Mouse (Mus musculus): Measurements from ENCODE around the gene Olfr1359.
"Not testable (repeated sequence)": the region's sequence is repeated elsewhere in the genome, so short reads cannot be mapped to it uniquely, and the experiment has no call there.

Gene Olfr1359

DNA sequence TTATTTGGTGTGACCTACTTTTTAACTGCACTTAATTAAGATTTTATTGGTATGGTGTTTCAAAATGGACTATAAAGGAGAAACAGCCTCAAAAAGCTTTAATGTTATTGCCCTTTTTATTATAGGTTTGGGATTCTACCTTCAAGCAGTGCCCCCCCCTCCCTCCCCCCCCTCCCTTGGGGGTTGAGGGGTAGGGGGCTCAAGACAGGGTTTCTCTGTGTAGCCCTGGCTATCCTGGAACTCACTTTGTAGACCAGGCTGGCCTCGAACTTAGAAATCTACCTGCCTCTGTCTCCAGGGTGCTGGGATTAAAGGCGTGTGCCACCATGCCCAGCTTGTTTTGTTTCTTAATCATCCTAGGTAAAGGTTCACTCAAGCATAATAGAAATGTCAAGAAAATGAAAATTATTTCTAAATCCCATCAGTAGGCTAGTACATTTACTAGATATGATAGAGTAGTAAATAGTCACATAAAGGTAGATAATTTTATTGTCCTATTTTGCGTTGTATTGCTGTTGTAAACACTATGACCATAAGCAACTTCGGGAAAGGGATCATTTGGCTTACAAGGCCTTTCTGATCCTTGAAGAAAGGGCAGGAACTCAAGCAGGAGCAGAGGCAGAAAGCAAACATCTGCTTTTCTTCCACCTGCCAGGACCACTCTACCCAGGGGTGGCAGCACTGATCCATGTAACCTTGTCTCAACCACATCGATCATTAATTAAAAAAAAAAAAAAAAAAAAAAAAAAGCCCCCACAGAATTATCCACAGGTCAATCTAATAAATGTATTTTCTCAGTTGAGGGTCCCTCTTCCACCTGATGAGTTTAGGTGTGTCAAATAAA is 25.3 kb downstream of the Olfr1359 start:
- no peak for DNase-seq (ENCODE audit: low read depth in 1 of 2, low spot score in 2 of 2)

GRCm38 (mm10) chr13:21727948-21728572 is 30.1 kb downstream of the Olfr1359 start:
- no peak for DNase-seq (ENCODE audit: low read depth in 1 of 2, low spot score in 2 of 2)

DNA sequence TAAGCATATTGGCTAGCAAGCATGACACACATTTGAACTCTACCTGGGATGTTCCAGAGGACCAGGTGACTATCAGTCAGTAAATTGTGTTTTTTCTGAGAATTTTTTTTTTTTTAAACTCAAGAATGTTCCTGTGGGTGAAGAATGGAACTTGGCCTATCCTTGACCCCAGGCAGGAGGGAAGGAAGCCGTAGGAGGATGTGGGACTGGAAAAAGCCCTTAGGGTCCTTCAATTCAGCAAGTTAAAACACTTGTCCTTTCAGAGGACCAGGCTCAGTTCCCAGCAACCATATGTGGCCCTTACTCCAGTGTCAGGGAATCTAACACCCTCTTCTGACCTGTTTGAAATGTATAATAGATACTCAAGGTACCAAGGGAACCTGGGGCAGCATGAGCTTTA is 31.6 kb downstream of the Olfr1359 start:
- no peak for DNase-seq (ENCODE audit: low read depth in 1 of 2, low spot score in 2 of 2)

- DNase-seq (ENCODE audit: low read depth in 1 of 2, low spot score in 2 of 2): no peak
Measured at GRCm38 (mm10) chr13:21733466-21733865, 35.6 kb downstream of the Olfr1359 start.

DNA sequence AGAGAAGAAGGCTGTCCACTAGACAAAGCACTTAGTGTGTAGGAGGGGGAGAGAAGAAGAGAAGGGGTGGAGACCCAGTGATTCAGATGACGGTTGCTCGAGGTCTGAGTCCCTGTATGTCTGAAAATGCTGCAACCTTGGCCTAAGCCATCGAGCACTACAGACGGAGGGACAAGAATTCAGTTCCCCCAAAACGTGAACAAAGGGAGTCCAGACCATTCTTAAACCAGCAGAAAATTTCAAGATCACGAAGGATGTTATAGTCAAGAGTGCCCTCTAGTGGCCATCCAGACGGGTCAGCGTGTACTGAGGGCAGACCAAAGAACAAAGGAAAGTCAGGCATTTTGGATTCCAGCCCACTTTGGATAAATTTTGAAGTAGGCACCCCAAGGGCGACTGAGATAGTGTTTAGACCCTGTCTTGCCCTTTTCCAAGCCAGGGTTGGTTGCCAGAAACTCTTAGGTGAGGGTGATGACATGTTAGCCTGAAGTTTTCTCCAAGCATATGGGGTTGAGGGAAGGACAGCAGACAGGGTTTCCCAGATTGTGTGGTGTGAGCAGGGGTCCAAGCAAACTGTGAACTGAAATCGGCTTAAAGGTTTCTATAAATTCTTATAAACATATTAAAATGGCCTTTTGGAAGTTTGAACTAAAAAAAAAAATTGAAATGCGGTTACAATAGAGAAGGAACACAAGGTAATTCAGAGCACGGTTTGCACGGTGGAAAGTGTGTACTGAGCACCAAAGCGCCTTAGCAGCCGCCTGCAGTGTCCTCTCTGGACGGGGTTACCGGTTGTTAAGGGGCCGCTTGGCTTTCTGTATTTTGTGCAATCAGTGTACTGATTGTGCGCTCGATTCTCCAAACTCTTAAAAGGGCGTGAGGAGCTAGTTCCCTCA is 36.3 kb downstream of the Olfr1359 start:
- peak in 1 of 2 experiments; percentile 67 for DNase-seq (ENCODE audit: low read depth in 1 of 2, low spot score in 2 of 2)

DNA sequence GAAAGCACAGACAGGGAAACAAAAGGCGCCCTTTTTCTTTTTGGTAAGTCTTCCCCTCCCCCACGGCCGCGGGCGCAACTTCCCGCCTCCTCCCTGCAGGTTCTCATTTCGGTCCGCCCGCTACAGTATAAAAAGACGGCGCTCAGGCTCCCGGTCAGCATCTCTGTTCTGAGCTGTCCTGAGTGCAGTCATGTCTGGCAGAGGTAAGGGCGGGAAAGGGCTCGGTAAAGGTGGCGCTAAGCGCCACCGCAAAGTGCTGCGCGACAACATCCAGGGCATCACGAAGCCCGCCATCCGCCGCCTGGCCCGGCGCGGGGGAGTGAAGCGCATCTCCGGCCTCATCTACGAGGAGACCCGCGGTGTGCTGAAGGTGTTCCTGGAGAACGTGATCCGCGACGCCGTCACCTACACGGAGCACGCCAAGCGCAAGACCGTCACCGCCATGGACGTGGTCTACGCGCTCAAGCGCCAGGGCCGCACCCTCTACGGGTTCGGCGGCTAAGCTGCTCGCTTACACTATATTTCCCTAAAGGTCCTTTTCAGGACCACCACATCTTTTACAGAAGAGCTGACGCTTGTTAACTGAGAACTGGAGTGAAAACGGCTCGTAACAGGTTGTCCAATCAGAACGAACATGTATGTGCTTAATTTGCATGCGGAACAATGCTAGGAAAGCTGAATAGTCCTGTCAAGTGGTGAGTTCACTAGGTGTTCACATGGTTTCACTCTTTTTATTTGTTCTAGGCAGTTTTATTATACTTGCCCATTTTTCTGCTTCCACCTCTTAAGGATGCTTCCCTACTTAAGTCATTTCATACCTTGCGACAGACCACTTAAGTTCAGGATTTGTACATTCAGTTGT is 37.2 kb downstream of the Olfr1359 start, which contains the start of gene Hist1h4j:
Gene Hist1h4j (plus strand): TSS at position 159 of the 862 bp plus-strand sequence.
- peak in 1 of 2 experiments; percentile 45 for DNase-seq (ENCODE audit: low read depth in 1 of 2, low spot score in 2 of 2)

DNA sequence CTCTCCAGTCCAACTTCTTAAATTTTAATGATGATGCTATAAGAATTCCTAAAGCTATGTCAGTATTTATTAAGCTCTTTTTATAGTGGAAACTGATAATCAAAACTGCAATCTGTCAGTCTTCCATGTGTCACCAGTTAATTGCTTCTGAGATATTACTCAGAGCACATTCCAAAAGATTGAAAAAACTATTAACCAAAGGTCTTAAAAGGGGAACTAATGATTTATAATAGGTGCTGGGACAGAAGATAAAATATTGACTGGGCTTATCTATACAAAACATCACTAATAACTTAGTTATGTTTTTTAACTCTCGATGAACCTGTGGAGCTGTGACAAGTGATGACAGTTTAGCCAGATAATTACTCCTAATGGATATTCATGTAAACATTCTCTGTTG is 47.1 kb downstream of the Olfr1359 start:
- no peak for DNase-seq (ENCODE audit: low read depth in 1 of 2, low spot score in 2 of 2)

DNA sequence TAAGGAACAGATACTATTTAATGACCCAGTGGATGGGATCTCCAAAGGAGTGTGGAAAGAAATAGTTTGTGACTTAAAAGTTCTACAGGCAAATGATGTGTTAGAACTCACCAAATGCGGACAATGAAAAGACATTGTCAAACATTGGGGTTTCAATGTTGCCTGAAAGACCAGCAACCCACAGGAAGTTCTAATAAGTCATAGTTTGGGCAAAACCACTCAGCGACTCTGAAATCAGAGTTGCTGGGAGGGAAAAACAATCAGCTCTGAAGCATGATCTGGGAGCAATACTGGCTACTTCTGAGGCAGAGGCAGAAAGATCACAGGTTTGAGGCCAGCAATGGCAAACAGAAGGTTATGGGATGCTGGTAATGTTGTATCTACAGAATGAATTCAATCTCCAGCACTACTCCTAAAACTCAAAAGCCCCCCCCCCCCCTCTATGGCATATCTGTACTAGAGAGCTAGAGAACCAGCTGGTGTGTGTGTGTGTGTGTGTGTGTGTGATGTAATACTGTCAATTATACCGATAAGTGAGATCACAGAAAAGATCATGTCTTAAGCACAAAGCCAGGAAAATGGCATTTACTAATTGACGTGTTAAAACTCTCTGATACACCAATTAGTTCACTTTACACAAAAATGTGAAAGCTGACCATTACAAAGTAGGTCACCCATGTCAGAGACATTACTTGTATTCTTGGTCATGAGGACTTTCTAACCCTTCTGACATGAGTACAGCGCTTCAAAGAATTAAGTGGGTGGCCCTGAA is 51.7 kb downstream of the Olfr1359 start:
- no peak for DNase-seq (ENCODE audit: low read depth in 1 of 2, low spot score in 2 of 2)

DNA sequence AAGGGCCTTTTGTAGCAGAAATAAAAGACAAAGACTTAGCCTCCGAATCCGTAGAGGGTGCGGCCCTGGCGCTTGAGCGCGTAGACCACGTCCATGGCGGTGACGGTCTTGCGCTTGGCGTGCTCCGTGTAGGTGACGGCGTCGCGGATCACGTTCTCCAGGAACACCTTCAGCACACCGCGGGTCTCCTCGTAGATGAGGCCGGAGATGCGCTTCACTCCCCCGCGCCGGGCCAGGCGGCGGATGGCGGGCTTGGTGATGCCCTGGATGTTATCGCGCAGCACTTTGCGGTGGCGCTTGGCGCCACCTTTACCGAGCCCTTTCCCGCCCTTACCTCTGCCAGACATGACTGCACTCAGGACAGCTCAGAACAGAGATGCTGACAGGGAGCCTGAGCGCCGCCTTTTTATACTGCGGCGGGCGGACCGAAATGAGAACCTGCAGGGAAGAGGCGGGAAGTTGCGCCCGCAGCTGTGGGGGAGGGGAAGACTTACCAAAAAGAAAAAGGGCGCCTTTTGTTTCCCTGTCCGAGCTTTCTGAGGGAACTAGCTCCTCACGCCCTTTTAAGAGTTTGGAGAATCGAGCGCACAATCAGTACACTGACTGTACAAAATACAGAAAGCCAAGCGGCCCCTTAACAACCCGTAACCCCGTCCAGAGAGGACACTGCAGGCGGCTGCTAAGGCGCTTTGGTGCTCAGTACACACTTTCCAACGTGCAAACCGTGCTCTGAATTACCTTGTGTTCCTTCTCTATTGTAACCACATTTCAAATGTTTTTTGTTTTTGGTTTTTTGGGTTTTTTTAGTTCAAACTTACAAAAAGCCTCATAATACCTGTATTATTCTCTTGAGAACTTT is 52.5 kb downstream of the Olfr1359 start, which contains the start of gene Hist1h4k:
Gene Hist1h4k (minus strand): TSS at position 347 of the 859 bp plus-strand sequence.
- peak; percentile 69 to 77 for DNase-seq (ENCODE audit: low read depth in 1 of 2, low spot score in 2 of 2)

GRCm38 (mm10) chr13:21751417-21751816 is 53.5 kb downstream of the Olfr1359 start:
- no peak for DNase-seq (ENCODE audit: low read depth in 1 of 2, low spot score in 2 of 2)

DNA sequence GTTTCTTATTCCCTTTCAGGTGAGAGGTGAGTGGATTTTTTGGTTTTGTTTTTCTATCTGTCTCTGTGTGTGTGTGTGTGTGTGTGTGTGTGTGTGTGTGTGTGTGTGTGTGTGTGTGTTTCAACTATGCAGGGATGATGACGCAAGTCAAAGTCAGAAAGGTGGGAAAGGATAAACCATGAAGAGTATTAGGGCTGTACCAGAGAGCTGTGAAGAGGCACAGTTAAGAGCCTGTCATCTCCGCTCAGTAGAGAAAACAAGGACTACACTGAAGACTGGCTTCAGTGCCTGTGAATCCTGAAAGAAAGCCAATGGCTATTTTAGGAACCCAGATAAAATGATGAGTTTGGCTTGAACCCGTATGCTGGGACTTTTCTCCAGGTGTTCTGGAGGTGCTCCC is 53.9 kb downstream of the Olfr1359 start:
- DNase-seq (ENCODE audit: low read depth in 1 of 2, low spot score in 2 of 2): no peak

GRCm38 (mm10) chr13:21752356-21752755 is 54.4 kb downstream of the Olfr1359 start:
- DNase-seq (ENCODE audit: low read depth in 1 of 2, low spot score in 2 of 2): no peak

DNA sequence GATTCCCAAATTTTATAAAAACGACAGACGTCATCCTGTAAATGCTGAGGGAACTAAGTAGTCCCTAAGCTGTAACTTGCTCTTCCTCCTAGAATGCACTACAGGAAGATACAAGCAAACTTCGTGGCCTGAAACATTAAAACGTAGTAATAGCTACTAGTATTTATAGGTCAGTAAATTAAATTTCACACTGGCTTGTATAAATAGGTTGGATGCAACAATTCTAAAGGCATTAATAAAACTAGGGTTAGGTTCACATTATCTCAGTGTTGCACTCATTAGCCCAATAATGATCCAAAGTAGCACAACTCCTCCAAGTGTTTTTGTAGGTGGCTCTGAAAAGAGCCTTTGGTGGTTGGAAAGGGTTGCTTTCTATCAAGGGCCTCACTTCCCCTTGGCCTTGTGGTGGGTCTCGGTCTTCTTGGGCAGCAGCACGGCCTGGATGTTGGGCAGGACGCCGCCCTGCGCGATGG is 55.2 kb downstream of the Olfr1359 start:
- no peak for DNase-seq (ENCODE audit: low read depth in 1 of 2, low spot score in 2 of 2)

- DNase-seq (ENCODE audit: low read depth in 1 of 2, low spot score in 2 of 2): peak; percentile 33 to 68
Measured at GRCm38 (mm10) chr13:21753524-21754285, 55.8 kb downstream of the Olfr1359 start, which contains the start of the genes Hist1h2ak and Hist1h2bn. Gene Hist1h2ak (minus strand): TSS chr13:21753827. Gene Hist1h2bn (plus strand): TSS chr13:21754123.

- DNase-seq (ENCODE audit: low read depth in 1 of 2, low spot score in 2 of 2): not testable (repeated sequence)
Measured at GRCm38 (mm10) chr13:21754294-21755001, 56.5 kb downstream of the Olfr1359 start.

GRCm38 (mm10) chr13:21755707-21756106 is 57.8 kb downstream of the Olfr1359 start:
- DNase-seq (ENCODE audit: low read depth in 1 of 2, low spot score in 2 of 2): no peak
